Mouse (Mus musculus): Measurements from ENCODE around the gene Zswim2.
"Not testable (repeated sequence)": the region's sequence is repeated elsewhere in the genome, so short reads cannot be mapped to it uniquely, and the experiment has no call there.

- not testable (repeated sequence) for TF ChIP-seq CTCF (IDR thresholded peaks at IDR 0.05; ENCODE audit: low read depth, low read length); POLR2A (IDR thresholded peaks at IDR 0.05; ENCODE audit: insufficient read depth, low read length)
Measured at GRCm38 (mm10) chr2:83990253-83990652, 49.2 kb upstream of the Zswim2 start, which contains the start of gene Gm13691.

All from ES-Bruce4 (cell line).